ENCODE assay signal across 8 mouse cellular contexts in the genomic region with DNA sequence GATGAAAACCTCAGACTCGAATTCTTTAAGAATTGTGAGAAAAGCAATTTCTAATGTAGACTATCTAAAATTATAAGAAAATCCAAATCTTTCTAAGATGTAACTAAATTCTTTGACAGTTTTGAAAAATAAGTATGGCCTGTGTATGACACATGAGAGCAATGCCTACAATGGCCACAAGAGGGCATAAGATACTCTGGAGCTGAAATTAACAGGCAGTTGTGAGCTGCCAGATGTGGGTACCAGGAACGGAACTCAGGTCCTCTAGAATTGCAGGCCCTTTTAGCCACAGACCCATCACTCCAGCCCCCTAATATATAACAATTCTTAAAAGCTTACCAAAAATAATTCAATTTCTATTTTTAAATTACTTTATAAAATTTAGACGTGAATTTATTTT. TPM values are rescaled to one million over a fixed set of nuclear protein-coding genes. Genes with fewer than 3 reads are reported as not detected.
DNase-seq lines count a peak whose midpoint lies in the region; ATAC-seq and TF ChIP-seq lines count a peak whose summit lies in the region.

No protein-coding gene starts in this region.

- 94% methylated on average over 3 of the region's 3 CpGs for WGBS in heart, embryonic 12.5 days
- 91% methylated on average over 3 of the region's 3 CpGs for WGBS in forebrain, embryonic 16.5 days

- no peak overlapping the region for H3K27ac ChIP-seq in heart, embryonic 12.5 days (ENCODE audit: poor library complexity, severe bottlenecking)
- H3K27ac ChIP-seq in ES-E14 (ENCODE audit: insufficient read depth, low read depth, low read length, poor library complexity, severe bottlenecking) = no peak overlapping the region
- H3K27ac ChIP-seq in forebrain, embryonic 16.5 days (ENCODE audit: low read length) = no peak overlapping the region

- H3K9me3 ChIP-seq in heart, embryonic 12.5 days (replicated peaks) = no peaks in the 10 kb centered on the region
- no peaks in the 10 kb centered on the region for H3K9me3 ChIP-seq in ES-E14 (ENCODE audit: control insufficient read depth, insufficient read depth, low read depth, low read length)
- no peaks in the 10 kb centered on the region for H3K9me3 ChIP-seq in forebrain, embryonic 16.5 days (ENCODE audit: control insufficient read depth, low read length)

- no peaks in the 10 kb centered on the region for H3K27me3 ChIP-seq in heart, embryonic 12.5 days (replicated peaks)
- no peaks in the 10 kb centered on the region for H3K27me3 ChIP-seq in forebrain, embryonic 16.5 days (replicated peaks; ENCODE audit: control insufficient read depth, insufficient read depth, low read length)

- ATAC-seq in heart, embryonic 12.5 days (ENCODE audit: insufficient number of reproducible peaks, low FRiP score) = no peak
- peak; percentile 79 for ATAC-seq in megakaryocyte-erythroid progenitor cell, adult 5-6 weeks (replicated peaks; ENCODE audit: low FRiP score, low TSS enrichment, poor library complexity, severe bottlenecking)
- ATAC-seq in forebrain, embryonic 16.5 days = no peak

- in situ Hi-C loops in ES-E14 (cut with MboI; ENCODE audit: low sequenced_read_pairs in 2 of 2, unreplicated experiment in 2 of 2) = loop anchor here (25.0 kb wide), 1 partner anchor 363 kb away; no protein-coding TSS in a partner anchor

- peak; percentile 40 to 68 for DNase-seq in heart, postnatal 10 days
- DNase-seq in 416B (ENCODE audit: low read depth) (peak; percentile 59), ES-E14 (ENCODE audit: low read depth, low spot score) (peak; percentile 46)
- DNase-seq in forelimb bud, embryonic 11.5 days (ENCODE audit: low read depth, low spot score) = peak; percentile 31
- DNase-seq in right cerebral cortex, adult 18-20 months = no peak

- no peaks in the 10 kb centered on the region for H3K36me3 ChIP-seq in heart, embryonic 12.5 days
- H3K36me3 ChIP-seq in ES-E14 (ENCODE audit: control insufficient read depth, insufficient read depth, low read length, poor library complexity, severe bottlenecking) = no peaks in the 10 kb centered on the region
- no peaks in the 10 kb centered on the region for H3K36me3 ChIP-seq in forebrain, embryonic 16.5 days (ENCODE audit: control insufficient read depth, insufficient read depth)

- H3K4me1 ChIP-seq in heart, embryonic 12.5 days (replicated peaks) = peaks cover 5% of the 10 kb centered on the region
- H3K4me1 ChIP-seq in ES-E14 (ENCODE audit: control insufficient read depth in 2 of 2, insufficient read depth in 2 of 2, low read length in 2 of 2, poor library complexity in 1 of 2) = no peaks in the 10 kb centered on the region
- H3K4me1 ChIP-seq in forebrain, embryonic 16.5 days (replicated peaks; ENCODE audit: control insufficient read depth, insufficient read depth, low read length) = no peaks in the 10 kb centered on the region

- no peak overlapping the region for H3K4me3 ChIP-seq in heart, embryonic 12.5 days
- H3K4me3 ChIP-seq in ES-E14 (ENCODE audit: insufficient read depth in 1 of 2, low read depth in 1 of 2, low read length in 2 of 2, poor library complexity in 1 of 2, severe bottlenecking in 1 of 2) = no peak overlapping the region
- H3K4me3 ChIP-seq in forebrain, embryonic 16.5 days (replicated peaks; ENCODE audit: low read length) = no peak overlapping the region

- intact Hi-C loops in heart, postnatal 10 days (cut with DNase I) = loop anchor here (2.0 kb wide), 1 partner anchor 362 kb away; no protein-coding TSS in a partner anchor

- H3K9ac ChIP-seq in heart, embryonic 12.5 days = no peak overlapping the region
- no peak overlapping the region for H3K9ac ChIP-seq in ES-E14 (ENCODE audit: insufficient read depth, low read depth, low read length, poor library complexity, severe bottlenecking)
- H3K9ac ChIP-seq in forebrain, embryonic 16.5 days (replicated peaks; ENCODE audit: low read depth, low read length) = no peak overlapping the region

- H3K4me2 ChIP-seq in heart, embryonic 12.5 days = no peak overlapping the region
- no peak overlapping the region for H3K4me2 ChIP-seq in forebrain, embryonic 16.5 days (ENCODE audit: low read length)

TF ChIP-seq in ES-E14, 5 proteins besides CTCF, POLR2A, EP300 and RAD21:
- TF ChIP-seq CHD2 (IDR thresholded peaks at IDR 0.05; ENCODE audit: low read depth, low read length) (no peak), MAFK (IDR thresholded peaks at IDR 0.05; ENCODE audit: insufficient read depth, low read depth, low read length) (no peak), ZC3H11A (IDR thresholded peaks at IDR 0.05; ENCODE audit: borderline replicate concordance, low read depth, low read length) (no peak), ZNF384 (IDR thresholded peaks at IDR 0.05; ENCODE audit: low read depth, low read length) (no peak), HCFC1 (IDR thresholded peaks at IDR 0.05; ENCODE audit: borderline replicate concordance, insufficient read depth, low read length) (no peak)
TF ChIP-seq in ES-E14: peak in this region for 0.

RNA-seq across cellular contexts. Expression of gene Bbx, which starts 57.6 kb away (rescaled TPM):
- total RNA-seq in heart, postnatal 10 days (2021) = 10 to 100 TPM; 17.3 to 18.9 TPM
- 37.7 and 39.5 TPM in 2 replicates for polyA plus RNA-seq in heart, embryonic 12.5 days (2016; fragmentation: Nextera tagmentation; extraction: Ambion mirVana)
- total RNA-seq in ES-E14 (2012; rRNA removed) = 24.9 and 31.2 TPM in 2 replicates
- 9.6 and 10.6 TPM in 2 replicates for total RNA-seq in megakaryocyte-erythroid progenitor cell, adult 5-6 weeks (2014; fragmentation: Nextera tagmentation)
- total RNA-seq in megakaryocyte-erythroid progenitor cell, adult 5-6 weeks (2017) = 19.1 and 19.5 TPM in 2 replicates
- polyA plus RNA-seq in forebrain, embryonic 16.5 days (2015; fragmentation: Nextera tagmentation; extraction: Ambion mirVana) = 27.4 and 30.2 TPM in 2 replicates
